In genomic region chr1:182149966-182150365, GRCm38 (mm10) we compare ENCODE assay signal across 10 mouse cellular contexts. TPM values are rescaled to one million over a fixed set of nuclear protein-coding genes. Genes with fewer than 3 reads are reported as not detected.
A peak's percentile ranks its signal among the peaks of the same experiment; 100 is the strongest.
DNase-seq lines count a peak whose midpoint lies in the region; ATAC-seq and TF ChIP-seq lines count a peak whose summit lies in the region.
"Had no signal": no experiment of that assay in that cellular context is flagged by ENCODE, and none has a peak within 500 bp of the region (broad histone marks: within the 10 kb centered on the region; RNA-seq: fewer than 3 reads in every experiment).

No protein-coding gene starts in this region.

- 91% methylated on average over 2 of the region's 2 CpGs for WGBS in kidney, postnatal 0 days
- 76% methylated on average over 2 of the region's 2 CpGs for WGBS in bone marrow, adult 2 months
- 92% methylated on average over 2 of the region's 2 CpGs for WGBS in neural tube, embryonic 15.5 days

- no peak for ATAC-seq in kidney, postnatal 0 days (replicated peaks; ENCODE audit: low FRiP score, low read depth)
- peak; percentile 71; the same call in 1 of the 2 replicates for ATAC-seq in monocyte, adult 5-6 weeks (replicated peaks; ENCODE audit: insufficient number of reproducible peaks, low FRiP score, low TSS enrichment, poor library complexity, severe bottlenecking)
- ATAC-seq in neural tube, embryonic 15.5 days (ENCODE audit: low FRiP score) = no peak

- H3K4me3 ChIP-seq in kidney, postnatal 0 days (replicated peaks; ENCODE audit: low read depth, low read length) = no peak overlapping the region
- H3K4me3 ChIP-seq in CH12.LX (replicated peaks in 1 of 3; ENCODE audit: low read depth in 2 of 3, low read length in 2 of 3, poor library complexity in 1 of 3) = no peak overlapping the region
- H3K4me3 ChIP-seq in bone marrow, adult 2 months (replicated peaks; ENCODE audit: control insufficient read depth, low read depth, low read length) = no peak overlapping the region
- H3K4me3 ChIP-seq in neural tube, embryonic 15.5 days (replicated peaks) = no peak overlapping the region

- no peak overlapping the region for H3K9ac ChIP-seq in kidney, postnatal 0 days (ENCODE audit: low read depth, low read length)
- no peak overlapping the region for H3K9ac ChIP-seq in CH12.LX (ENCODE audit: insufficient read depth, low read depth)
- no peak overlapping the region for H3K9ac ChIP-seq in neural tube, embryonic 15.5 days (replicated peaks)

- TF ChIP-seq POLR2A in CH12.LX (IDR thresholded peaks at IDR 0.05; ENCODE audit: low read depth, low read length) = no peak
- no peak for TF ChIP-seq POLR2A in bone marrow, adult 2 months (IDR thresholded peaks at IDR 0.05; ENCODE audit: borderline replicate concordance, control insufficient read depth, low read depth, low read length)

- TF ChIP-seq RAD21 in CH12.LX (IDR thresholded peaks at IDR 0.05; ENCODE audit: low read depth, low read length) = peak; percentile 75

- DNase-seq in kidney, postnatal 0 days (ENCODE audit: low spot score) = no peak
- DNase-seq in kidney, adult 18-20 months = no peak
- DNase-seq in CH12.LX (ENCODE audit: extremely low read depth) = peak; percentile 55
- no peak for DNase-seq in adrenal gland, adult 18-20 months (ENCODE audit: low spot score in 2 of 2)
- DNase-seq in heart, adult 18-20 months = no peak

- in situ Hi-C loops in CH12.LX (cut with MboI; ENCODE audit: low pct_ligation_motif_present, low pct_unique_long_range_greater_than_20kb, low sequenced_read_pairs) = loop anchor here (10.0 to 25.0 kb wide), 2 partner anchors 187 to 395 kb away; partner anchors contain the start of gene Fbxo28

- no peak overlapping the region for H3K4me2 ChIP-seq in kidney, postnatal 0 days (ENCODE audit: low read length)
- H3K4me2 ChIP-seq in CH12.LX (ENCODE audit: insufficient read depth, low read depth, poor library complexity, severe bottlenecking) = no peak overlapping the region
- no peak overlapping the region for H3K4me2 ChIP-seq in neural tube, embryonic 15.5 days

- TF ChIP-seq EP300 in CH12.LX (IDR thresholded peaks at IDR 0.05; ENCODE audit: low read length) = no peak

- H3K27me3 ChIP-seq in kidney, postnatal 0 days (ENCODE audit: insufficient read depth, low read length) = no peaks in the 10 kb centered on the region
- no peaks in the 10 kb centered on the region for H3K27me3 ChIP-seq in CH12.LX (replicated peaks)
- no peaks in the 10 kb centered on the region for H3K27me3 ChIP-seq in neural tube, embryonic 15.5 days (replicated peaks)

- no peaks in the 10 kb centered on the region for H3K79me2 ChIP-seq in CH12.LX (replicated peaks; ENCODE audit: control insufficient read depth, extremely low read depth, insufficient read depth, poor library complexity, severe bottlenecking)

- peak; percentile 72 for TF ChIP-seq CTCF in kidney, postnatal 0 days (IDR thresholded peaks at IDR 0.05; ENCODE audit: low read depth)
- peak; percentile 52 to 73; a peak in 3 of 4 replicates for TF ChIP-seq CTCF in CH12.LX (conservative IDR thresholded peaks at IDR 0.05 in 1 of 2, IDR thresholded peaks at IDR 0.05 in 1 of 2; ENCODE audit: low read depth in 2 of 2, low read length in 2 of 2)
- peak; percentile 28; the same call in 1 of the 2 replicates for TF ChIP-seq CTCF in bone marrow, adult 2 months (IDR thresholded peaks at IDR 0.05; ENCODE audit: control insufficient read depth, insufficient read depth, low read length)

- dilution Hi-C loops in CH12.LX (cut with MboI; ENCODE audit: extremely low pct_ligation_motif_present, extremely low pct_unique_long_range_greater_than_20kb, low sequenced_read_pairs) = no loop called here

- no peaks in the 10 kb centered on the region for H3K9me3 ChIP-seq in kidney, postnatal 0 days (replicated peaks; ENCODE audit: low read length)
- peaks cover 1% of the 10 kb centered on the region for H3K9me3 ChIP-seq in CH12.LX (replicated peaks; ENCODE audit: low read length)
- no peaks in the 10 kb centered on the region for H3K9me3 ChIP-seq in neural tube, embryonic 15.5 days (replicated peaks)

- no peaks in the 10 kb centered on the region for H3K36me3 ChIP-seq in kidney, postnatal 0 days (ENCODE audit: insufficient read depth, low read length)
- no peaks in the 10 kb centered on the region for H3K36me3 ChIP-seq in CH12.LX (replicated peaks in 1 of 2; ENCODE audit: control insufficient read depth in 1 of 2, insufficient read depth in 1 of 2, low read length in 1 of 2)
- H3K36me3 ChIP-seq in neural tube, embryonic 15.5 days = no peaks in the 10 kb centered on the region

- no peak overlapping the region for H3K27ac ChIP-seq in kidney, postnatal 0 days
- H3K27ac ChIP-seq in CH12.LX (ENCODE audit: insufficient read depth, low read depth) = no peak overlapping the region
- H3K27ac ChIP-seq in bone marrow, adult 2 months (ENCODE audit: control insufficient read depth, insufficient read depth, low read depth, low read length, poor library complexity) = no peak overlapping the region
- no peak overlapping the region for H3K27ac ChIP-seq in neural tube, embryonic 15.5 days (replicated peaks)

- no peaks in the 10 kb centered on the region for H3K4me1 ChIP-seq in kidney, postnatal 0 days (replicated peaks; ENCODE audit: insufficient read depth, low read length)
- H3K4me1 ChIP-seq in CH12.LX (ENCODE audit: control insufficient read depth in 1 of 2, insufficient read depth in 2 of 2) = peaks cover 6 to 17% of the 10 kb centered on the region in 2 experiments; a peak in 3 of 4 replicates
- no peaks in the 10 kb centered on the region for H3K4me1 ChIP-seq in bone marrow, adult 2 months (ENCODE audit: control insufficient read depth, insufficient read depth, low read length)
- H3K4me1 ChIP-seq in neural tube, embryonic 15.5 days = no peaks in the 10 kb centered on the region

TF ChIP-seq in CH12.LX, 34 proteins besides CTCF, POLR2A, EP300 and RAD21:
- TF ChIP-seq MYC (IDR thresholded peaks at IDR 0.05; ENCODE audit: low read depth, low read length) = peak; percentile 33; the same call in 1 of the 2 replicates
- TF ChIP-seq ZKSCAN1 (IDR thresholded peaks at IDR 0.05; ENCODE audit: borderline replicate concordance, low read depth, low read length) = no peak
- TF ChIP-seq SMC3 (IDR thresholded peaks at IDR 0.05; ENCODE audit: low read depth, low read length) = peak; percentile 60
- TF ChIP-seq KAT2A (IDR thresholded peaks at IDR 0.05; ENCODE audit: insufficient replicate concordance, low read length) = no peak
TF ChIP-seq in CH12.LX: peak in this region for 2.

RNA-seq across cellular contexts. Expression of gene Vmn1r1, which starts 14.3 kb away (rescaled TPM):
- not detected in 2 replicates for polyA plus RNA-seq in kidney, postnatal 0 days (2015; fragmentation: Nextera tagmentation; extraction: Ambion mirVana)
- not detected in 2 replicates for total RNA-seq in CH12.LX (2012; rRNA removed)
- not detected in 2 replicates for total RNA-seq in CH12.LX (2014; rRNA removed)
- not detected in 2 replicates for polyA plus RNA-seq in CH12.LX (2012; ENCODE audit: insufficient read length, low read depth)
- polyA plus RNA-seq in bone marrow, adult 2 months (2011; ENCODE audit: insufficient read depth, insufficient read length, low replicate concordance, missing spikeins) = not detected in 2 replicates
- total RNA-seq in monocyte, adult 5-6 weeks (2017) = not detected in 3 replicates
- total RNA-seq in adrenal gland, adult 18-20 months (2021) = not detected
- not detected for total RNA-seq in heart, adult 18-20 months (2021)
- polyA plus RNA-seq in neural tube, embryonic 15.5 days (2015; fragmentation: Nextera tagmentation; extraction: Ambion mirVana) = not detected in 2 replicates
- total RNA-seq: adrenal gland, postnatal 36 days had no signal
- polyA plus RNA-seq: lung, embryonic 16.5 days had no signal

RNA-seq across cellular contexts. Expression of gene Srp9, which starts 25.4 kb away (rescaled TPM):
- 206 and 225 TPM in 2 replicates for polyA plus RNA-seq in kidney, postnatal 0 days (2015; fragmentation: Nextera tagmentation; extraction: Ambion mirVana)
- 135 and 154 TPM in 2 replicates for total RNA-seq in CH12.LX (2012; rRNA removed)
- total RNA-seq in CH12.LX (2014; rRNA removed) = 221 and 235 TPM in 2 replicates
- polyA plus RNA-seq in CH12.LX (2012; ENCODE audit: insufficient read length, low read depth) = 138 and 153 TPM in 2 replicates
- 69.5 and 72.7 TPM in 2 replicates for polyA plus RNA-seq in bone marrow, adult 2 months (2011; ENCODE audit: insufficient read depth, insufficient read length, low replicate concordance, missing spikeins)
- 122 to 171 TPM (median 147 TPM) in 3 replicates for total RNA-seq in monocyte, adult 5-6 weeks (2017)
- total RNA-seq in adrenal gland, adult 18-20 months (2021) = 10 to 100 TPM; 48.5 to 62.1 TPM
- 10 to 100 TPM; 49.4 to 52.0 TPM for total RNA-seq in heart, adult 18-20 months (2021)
- polyA plus RNA-seq in neural tube, embryonic 15.5 days (2015; fragmentation: Nextera tagmentation; extraction: Ambion mirVana) = 132 and 140 TPM in 2 replicates
